Mouse (Mus musculus): ENCODE results near the gene Cyp2f2. TPM values are rescaled to one million over a fixed set of nuclear protein-coding genes. Genes with fewer than 3 reads are reported as not detected.

Gene Cyp2f2
- polyA plus RNA-seq, 1 experiment from 2014 or later, result 0.34 TPM

GRCm38 (mm10) chr7:27161744-27162143 lies 42.0 kb downstream of the Cyp2f2 start:
- H3K36me3 ChIP-seq (ENCODE audit: control insufficient read depth, insufficient read depth, low read length), result peaks cover 30% of the 10 kb centered on the region
- no peak overlapping the region for H3K4me2 ChIP-seq (ENCODE audit: low read length)
- no peak overlapping the region for H3K4me3 ChIP-seq (ENCODE audit: low read length)
- ATAC-seq, result no peak
- no peaks in the 10 kb centered on the region for H3K27me3 ChIP-seq (replicated peaks; ENCODE audit: control insufficient read depth, insufficient read depth, low read length)
- WGBS, result 80% methylated on average over 4 of the region's 4 CpGs
- H3K9ac ChIP-seq (ENCODE audit: low read depth, low read length), result no peak overlapping the region
- no peak overlapping the region for H3K27ac ChIP-seq (ENCODE audit: low read depth, low read length)
- no peaks in the 10 kb centered on the region for H3K9me3 ChIP-seq (ENCODE audit: control insufficient read depth, low read length)
- H3K4me1 ChIP-seq (ENCODE audit: control insufficient read depth, insufficient read depth, low read depth, low read length), result peaks cover 57% of the 10 kb centered on the region

- no peak overlapping the region; the same call in 1 of the 2 replicates for H3K4me3 ChIP-seq (ENCODE audit: low read length)
- 79% methylated on average over 5 of the region's 5 CpGs for WGBS
- peak overlapping the region; percentile 41 for H3K9ac ChIP-seq (ENCODE audit: low read depth, low read length)
- H3K4me1 ChIP-seq (ENCODE audit: control insufficient read depth, insufficient read depth, low read depth, low read length), result peaks cover 66% of the 10 kb centered on the region
- no peaks in the 10 kb centered on the region for H3K9me3 ChIP-seq (ENCODE audit: control insufficient read depth, low read length)
- peak overlapping the region; percentile 85 for H3K4me2 ChIP-seq (ENCODE audit: low read length)
- ATAC-seq, result no peak
- peaks cover 22% of the 10 kb centered on the region for H3K36me3 ChIP-seq (ENCODE audit: control insufficient read depth, insufficient read depth, low read length)
- H3K27ac ChIP-seq (ENCODE audit: low read depth, low read length), result no peak overlapping the region
- no peaks in the 10 kb centered on the region for H3K27me3 ChIP-seq (replicated peaks; ENCODE audit: control insufficient read depth, insufficient read depth, low read length)
These were observed 43.2 kb downstream of the Cyp2f2 start for GRCm38 (mm10) chr7:27162780-27163449.

- H3K27ac ChIP-seq (ENCODE audit: low read depth, low read length), result no peak overlapping the region
These were observed 43.7 kb downstream of the Cyp2f2 start for GRCm38 (mm10) chr7:27163450-27163805.

GRCm38 (mm10) chr7:27164112-27164947 lies 44.6 kb downstream of the Cyp2f2 start:
- ATAC-seq, result no peak
- Histone ChIP-seq H3K36me3 (ENCODE audit: control insufficient read depth, insufficient read depth, low read length) (peaks cover 8% of the 10 kb centered on the region), H3K4me3 (ENCODE audit: low read length) (peak overlapping the region; percentile 81), H3K9me3 (ENCODE audit: control insufficient read depth, low read length) (no peaks in the 10 kb centered on the region), H3K27me3 (replicated peaks; ENCODE audit: control insufficient read depth, insufficient read depth, low read length) (no peaks in the 10 kb centered on the region), H3K4me2 (ENCODE audit: low read length) (peak overlapping the region; percentile 85), H3K4me1 (ENCODE audit: control insufficient read depth, insufficient read depth, low read depth, low read length) (peaks cover 66% of the 10 kb centered on the region), H3K9ac (ENCODE audit: low read depth, low read length) (peak overlapping the region; percentile 91), H3K27ac (ENCODE audit: low read depth, low read length) (no peak overlapping the region)
- 81% methylated on average over 31 of the region's 33 CpGs for WGBS

More at GRCm38 (mm10) chr7:27163450-27163805, 43.7 kb downstream of the Cyp2f2 start:
- H3K4me3 ChIP-seq (ENCODE audit: low read length), result no peak overlapping the region; the same call in 1 of the 2 replicates
- peaks cover 66% of the 10 kb centered on the region for H3K4me1 ChIP-seq (ENCODE audit: control insufficient read depth, insufficient read depth, low read depth, low read length)
- H3K9me3 ChIP-seq (ENCODE audit: control insufficient read depth, low read length), result no peaks in the 10 kb centered on the region
- no peaks in the 10 kb centered on the region for H3K27me3 ChIP-seq (replicated peaks; ENCODE audit: control insufficient read depth, insufficient read depth, low read length)
- 81% methylated on average over 5 of the region's 5 CpGs for WGBS
- H3K9ac ChIP-seq (ENCODE audit: low read depth, low read length), result peak overlapping the region; percentile 41
- H3K4me2 ChIP-seq (ENCODE audit: low read length), result peak overlapping the region; percentile 85
- peaks cover 17% of the 10 kb centered on the region for H3K36me3 ChIP-seq (ENCODE audit: control insufficient read depth, insufficient read depth, low read length)
- ATAC-seq, result no peak

GRCm38 (mm10) chr7:27165007-27165655 lies 45.4 kb downstream of the Cyp2f2 start:
- peak; percentile 5; the same call in 1 of the 2 replicates for ATAC-seq
- H3K9ac ChIP-seq (ENCODE audit: low read depth, low read length), result peak overlapping the region; percentile 91

GRCm38 (mm10) chr7:27165696-27166095 lies 46.0 kb downstream of the Cyp2f2 start:
- Histone ChIP-seq H3K9ac (ENCODE audit: low read depth, low read length) (peak overlapping the region; percentile 91), H3K36me3 (ENCODE audit: control insufficient read depth, insufficient read depth, low read length) (peaks cover 4% of the 10 kb centered on the region; the same call in 1 of the 2 replicates), H3K4me3 (ENCODE audit: low read length) (peak overlapping the region; percentile 81), H3K27ac (ENCODE audit: low read depth, low read length) (peak overlapping the region; percentile 98), H3K4me2 (ENCODE audit: low read length) (peak overlapping the region; percentile 85), H3K4me1 (ENCODE audit: control insufficient read depth, insufficient read depth, low read depth, low read length) (peaks cover 57% of the 10 kb centered on the region), H3K27me3 (replicated peaks; ENCODE audit: control insufficient read depth, insufficient read depth, low read length) (no peaks in the 10 kb centered on the region), H3K9me3 (ENCODE audit: control insufficient read depth, low read length) (no peaks in the 10 kb centered on the region)
- WGBS, result under 1% methylated on average over 8 of the region's 8 CpGs
- ATAC-seq, result 0 out of 2 replicates have a peak, but pooled peaks have one; percentile 1

More at GRCm38 (mm10) chr7:27165007-27165655, 45.4 kb downstream of the Cyp2f2 start:
- Histone ChIP-seq H3K27ac (ENCODE audit: low read depth, low read length) (peak overlapping the region; percentile 98; the same call in 1 of the 2 replicates), H3K27me3 (replicated peaks; ENCODE audit: control insufficient read depth, insufficient read depth, low read length) (no peaks in the 10 kb centered on the region), H3K4me3 (ENCODE audit: low read length) (peak overlapping the region; percentile 81), H3K4me2 (ENCODE audit: low read length) (peak overlapping the region; percentile 85), H3K4me1 (ENCODE audit: control insufficient read depth, insufficient read depth, low read depth, low read length) (peaks cover 61% of the 10 kb centered on the region), H3K9me3 (ENCODE audit: control insufficient read depth, low read length) (no peaks in the 10 kb centered on the region), H3K36me3 (ENCODE audit: control insufficient read depth, insufficient read depth, low read length) (peaks cover 4% of the 10 kb centered on the region; the same call in 1 of the 2 replicates)
- 70% methylated on average over 23 of the region's 23 CpGs for WGBS

GRCm38 (mm10) chr7:27166229-27166613 lies 46.5 kb downstream of the Cyp2f2 start:
- under 1% methylated on average over 26 of the region's 43 CpGs for WGBS
- Histone ChIP-seq H3K27ac (ENCODE audit: low read depth, low read length) (peak overlapping the region; percentile 98), H3K27me3 (replicated peaks; ENCODE audit: control insufficient read depth, insufficient read depth, low read length) (no peaks in the 10 kb centered on the region), H3K9ac (ENCODE audit: low read depth, low read length) (peak overlapping the region; percentile 91), H3K4me2 (ENCODE audit: low read length) (peak overlapping the region; percentile 85), H3K9me3 (ENCODE audit: control insufficient read depth, low read length) (no peaks in the 10 kb centered on the region), H3K4me3 (ENCODE audit: low read length) (peak overlapping the region; percentile 81), H3K4me1 (ENCODE audit: control insufficient read depth, insufficient read depth, low read depth, low read length) (peaks cover 52% of the 10 kb centered on the region), H3K36me3 (ENCODE audit: control insufficient read depth, insufficient read depth, low read length) (peaks cover 4% of the 10 kb centered on the region; the same call in 1 of the 2 replicates)
- peak; percentile 63 for ATAC-seq

- H3K4me3 ChIP-seq (ENCODE audit: low read length), result peak within 1 kb of the TSS; percentile 81
- WGBS, result 1% methylated on average over 61 of the region's 61 CpGs
- no peaks in the 10 kb centered on the region for H3K9me3 ChIP-seq (ENCODE audit: control insufficient read depth, low read length)
- peaks cover 46% of the 10 kb centered on the region for H3K4me1 ChIP-seq (ENCODE audit: control insufficient read depth, insufficient read depth, low read depth, low read length)
- ATAC-seq, result peak; percentile 81
- peaks cover 4% of the 10 kb centered on the region; the same call in 1 of the 2 replicates for H3K36me3 ChIP-seq (ENCODE audit: control insufficient read depth, insufficient read depth, low read length)
- peak within 1 kb of the TSS; percentile 98 for H3K27ac ChIP-seq (ENCODE audit: low read depth, low read length)
- peak within 1 kb of the TSS; percentile 85 for H3K4me2 ChIP-seq (ENCODE audit: low read length)
- no peaks in the 10 kb centered on the region for H3K27me3 ChIP-seq (replicated peaks; ENCODE audit: control insufficient read depth, insufficient read depth, low read length)
- peak within 1 kb of the TSS; percentile 91 for H3K9ac ChIP-seq (ENCODE audit: low read depth, low read length)
These were observed 47.1 kb downstream of the Cyp2f2 start, which contains the start of gene Egln2 for GRCm38 (mm10) chr7:27166614-27167474. Egln2 (minus strand) TSS chr7:27166802.
